Comparison of ENCODE assay signal across 8 mouse cellular contexts in genomic region chr9:50751323-50751722, GRCm38 (mm10). TPM values are rescaled to one million over a fixed set of nuclear protein-coding genes. Genes with fewer than 3 reads are reported as not detected.
A peak's percentile ranks its signal among the peaks of the same experiment; 100 is the strongest.
DNase-seq lines count a peak whose midpoint lies in the region; ATAC-seq and TF ChIP-seq lines count a peak whose summit lies in the region.

Cryab (plus strand) TSS chr9:50751325.

- H3K4me3 ChIP-seq in lung, embryonic 14.5 days (ENCODE audit: low read depth, low read length): peak within 1 kb of the TSS; percentile 9; the same call in 1 of the 2 replicates
- H3K4me3 ChIP-seq in brown adipose tissue, adult 24 weeks (ENCODE audit: insufficient read depth, low read depth, low read length): peak within 1 kb of the TSS; percentile 27; the same call in 1 of the 2 replicates
- peak within 1 kb of the TSS; percentile 54 for H3K4me3 ChIP-seq in heart, embryonic 11.5 days (ENCODE audit: low read depth, low read length)

- no peak for ATAC-seq in lung, embryonic 14.5 days (ENCODE audit: insufficient read depth)
- no peak for ATAC-seq in heart, embryonic 11.5 days (replicated peaks; ENCODE audit: insufficient number of reproducible peaks, low FRiP score, low TSS enrichment)
- no peak for ATAC-seq in granulocyte monocyte progenitor cell, adult 5-6 weeks (replicated peaks; ENCODE audit: poor library complexity, severe bottlenecking)

- H3K4me1 ChIP-seq in lung, embryonic 14.5 days (ENCODE audit: insufficient read depth): peaks cover 15% of the 10 kb centered on the region
- no peaks in the 10 kb centered on the region for H3K4me1 ChIP-seq in brown adipose tissue, adult 24 weeks (ENCODE audit: control insufficient read depth, insufficient read depth, insufficient read length, low read length)
- H3K4me1 ChIP-seq in heart, embryonic 11.5 days (ENCODE audit: control insufficient read depth, insufficient read depth, low read length): peaks cover 9% of the 10 kb centered on the region; the same call in 1 of the 2 replicates

- peak within 1 kb of the TSS; percentile 44 for H3K9ac ChIP-seq in lung, embryonic 14.5 days
- peak within 1 kb of the TSS; percentile 92 for H3K9ac ChIP-seq in heart, embryonic 11.5 days (ENCODE audit: low read depth, low read length)

- H3K27me3 ChIP-seq in lung, embryonic 14.5 days (ENCODE audit: insufficient read depth, low read length): no peaks in the 10 kb centered on the region; the same call in 1 of the 2 replicates
- no peaks in the 10 kb centered on the region for H3K27me3 ChIP-seq in heart, embryonic 11.5 days (ENCODE audit: control insufficient read depth, insufficient read depth, low read length)

- DNase-seq in lung, embryonic 14.5 days: no peak
- no peak for DNase-seq in lung, postnatal 36 days
- DNase-seq in left cerebral cortex, postnatal 10 days (ENCODE audit: extremely low spot score in 1 of 2, low spot score in 2 of 2): no peak
- DNase-seq in spleen, adult 12 weeks (ENCODE audit: low spot score): no peak
- DNase-seq in frontal cortex, postnatal 14 days (ENCODE audit: low spot score in 2 of 2): no peak

- intact Hi-C loops in left cerebral cortex, postnatal 10 days (cut with DNase I): no loop called here

- peak within 1 kb of the TSS; percentile 83 for H3K27ac ChIP-seq in lung, embryonic 14.5 days (ENCODE audit: low read depth)
- 0 out of 2 replicates have a peak within 1 kb of the TSS, but pooled peaks have one; percentile 26 for H3K27ac ChIP-seq in brown adipose tissue, adult 24 weeks (replicated peaks; ENCODE audit: low read depth, low read length)
- peak within 1 kb of the TSS; percentile 98 for H3K27ac ChIP-seq in heart, embryonic 11.5 days (ENCODE audit: low read depth, low read length)

- H3K9me3 ChIP-seq in lung, embryonic 14.5 days (ENCODE audit: low read depth, low read length): no peaks in the 10 kb centered on the region
- no peaks in the 10 kb centered on the region for H3K9me3 ChIP-seq in heart, embryonic 11.5 days (replicated peaks; ENCODE audit: control insufficient read depth, low read length)

- peak within 1 kb of the TSS; percentile 41; the same call in 1 of the 2 replicates for H3K4me2 ChIP-seq in lung, embryonic 14.5 days
- H3K4me2 ChIP-seq in heart, embryonic 11.5 days: peak within 1 kb of the TSS; percentile 62

- H3K36me3 ChIP-seq in lung, embryonic 14.5 days (ENCODE audit: insufficient read depth): no peaks in the 10 kb centered on the region
- no peaks in the 10 kb centered on the region for H3K36me3 ChIP-seq in heart, embryonic 11.5 days (ENCODE audit: control insufficient read depth, insufficient read depth, low read length)

- WGBS in lung, embryonic 14.5 days: 56% methylated on average over 22 of the region's 22 CpGs
- WGBS in heart, embryonic 11.5 days (ENCODE audit: insufficient replicate concordance): 39% methylated on average over 22 of the region's 22 CpGs

- no peak for TF ChIP-seq CTCF in lung, embryonic 14.5 days (IDR thresholded peaks at IDR 0.05; ENCODE audit: low read depth)

RNA-seq across cellular contexts. Expression of gene Cryab, which starts in this region (rescaled TPM):
- polyA plus RNA-seq in lung, embryonic 14.5 days (2014; fragmentation: Nextera tagmentation; extraction: Ambion mirVana): 41.1 and 64.3 TPM in 2 replicates
- polyA plus RNA-seq in brown adipose tissue, adult 24 weeks (2012; ENCODE audit: insufficient read depth, insufficient read length, missing spikeins): 145 and 189 TPM in 2 replicates
- 841 and 878 TPM in 2 replicates for polyA plus RNA-seq in heart, embryonic 11.5 days (2014; fragmentation: Nextera tagmentation; extraction: Ambion mirVana)
- total RNA-seq in left cerebral cortex, postnatal 10 days (2021): 10 to 100 TPM; 67.6 to 87.4 TPM
- total RNA-seq in granulocyte monocyte progenitor cell, adult 5-6 weeks (2014; fragmentation: Nextera tagmentation): 1.6 TPM in 1 of 2 replicates, not detected in the other
- total RNA-seq in granulocyte monocyte progenitor cell, adult 5-6 weeks (2017): 2.5 TPM in 1 of 2 replicates, not detected in the other

Comparison
In these comparisons a context has a peak if more than half of its experiments do, and no peak if none do; other contexts are left out.
1. RNA of gene Cryab (total RNA-seq): 67.6 to 87.4 TPM in left cerebral cortex, postnatal 10 days; 1.6 to 2.5 TPM in granulocyte monocyte progenitor cell, adult 5-6 weeks; every median in the first group is over 10 times any median in the second.
2. H3K27ac ChIP-seq: peak in every context shown above with its lines; median percentile 98 in heart, embryonic 11.5 days; 83 in lung, embryonic 14.5 days; 26 in brown adipose tissue, adult 24 weeks.
3. Peak in every context shown above with its lines, with median percentiles within 50 percentile points of each other: H3K4me3 ChIP-seq.